Mouse (Mus musculus) adrenal gland, adult 18-20 months (tissue): ENCODE data around the gene Pkd1l1. TPM values are rescaled to one million over a fixed set of nuclear protein-coding genes. Genes with fewer than 3 reads are reported as not detected.

Source experiments
- DNase-seq, 2 experiments: peaks; one replicate each; pipeline ENCODE4 v3.0.0; 2021 to 2022; ENCODE audit warnings: low spot score in 2 of 2
- total RNA-seq, 2 experiments: library from RNA; stranded (reverse); gene quantifications; 1 replicate in 1 of 2; 2 replicates in 1 of 2; pipeline ENCODE4 v1.2.3; 2021

Gene Pkd1l1
- total RNA-seq, 2 experiments from 2014 or later: 0.13 TPM; not detected in 1

GRCm38 (mm10) chr11:8942446-8942845 lies 30.6 kb downstream of the Pkd1l1 start:
- DNase-seq: no peak

- DNase-seq: no peak
Observed at GRCm38 (mm10) chr11:8936431-8937110, 36.5 kb downstream of the Pkd1l1 start.

- DNase-seq: no peak
Observed at GRCm38 (mm10) chr11:8916081-8916671, 56.9 kb downstream of the Pkd1l1 start.

- DNase-seq: no peak
Observed at GRCm38 (mm10) chr11:8882793-8883192, 90.3 kb downstream of the Pkd1l1 start.

GRCm38 (mm10) chr11:8881521-8881920 lies 91.5 kb downstream of the Pkd1l1 start:
- no peak for DNase-seq

- DNase-seq: no peak
Observed at GRCm38 (mm10) chr11:8870115-8870514, 103.0 kb downstream of the Pkd1l1 start.

- DNase-seq: no peak
Observed at GRCm38 (mm10) chr11:8866021-8866420, 107.0 kb downstream of the Pkd1l1 start.

GRCm38 (mm10) chr11:8863955-8864675 lies 109.0 kb downstream of the Pkd1l1 start:
- DNase-seq: no peak

- no peak for DNase-seq
Observed at GRCm38 (mm10) chr11:8862426-8862825, 110.6 kb downstream of the Pkd1l1 start.

- DNase-seq: no peak
Observed at GRCm38 (mm10) chr11:8861978-8862377, 111.1 kb downstream of the Pkd1l1 start.

GRCm38 (mm10) chr11:8860878-8861277 lies 112.2 kb downstream of the Pkd1l1 start:
- peak; percentile 21 to 33 for DNase-seq

GRCm38 (mm10) chr11:8859868-8860267 lies 113.2 kb downstream of the Pkd1l1 start:
- DNase-seq: peak; percentile 79 to 82

GRCm38 (mm10) chr11:8859041-8859440 lies 114.0 kb downstream of the Pkd1l1 start:
- no peak for DNase-seq

GRCm38 (mm10) chr11:8856125-8856524 lies 116.9 kb downstream of the Pkd1l1 start:
- no peak for DNase-seq

GRCm38 (mm10) chr11:8848049-8848448 lies 125.0 kb downstream of the Pkd1l1 start:
- DNase-seq: no peak

GRCm38 (mm10) chr11:8847627-8848026 lies 125.4 kb downstream of the Pkd1l1 start:
- DNase-seq: no peak

GRCm38 (mm10) chr11:8836176-8836575 lies 136.9 kb downstream of the Pkd1l1 start:
- DNase-seq: no peak

- no peak for DNase-seq
Observed at GRCm38 (mm10) chr11:8834121-8834520, 138.9 kb downstream of the Pkd1l1 start.

- DNase-seq: no peak
Observed at GRCm38 (mm10) chr11:8830551-8830950, 142.5 kb downstream of the Pkd1l1 start.

- no peak for DNase-seq
Observed at GRCm38 (mm10) chr11:8829561-8829960, 143.5 kb downstream of the Pkd1l1 start.

GRCm38 (mm10) chr11:8828836-8829526 lies 144.1 kb downstream of the Pkd1l1 start:
- no peak for DNase-seq

- no peak for DNase-seq
Observed at GRCm38 (mm10) chr11:8826609-8827008, 146.5 kb downstream of the Pkd1l1 start.
